Mouse (Mus musculus) gonadal fat pad, adult 2 months (tissue): ENCODE results near the gene 2310022A10Rik. TPM values are rescaled to one million over a fixed set of nuclear protein-coding genes. Genes with fewer than 3 reads are reported as not detected.

ENCODE experiments used
- DNase-seq: peaks from one replicate; pipeline ENCODE4 v3.0.0-alpha.2; 2012; ENCODE audit warnings: low read depth
- polyA plus RNA-seq: library from polyadenylated mRNA; depleted of rRNA; stranded (reverse); fragments of >200 nt; gene quantifications from 2 replicates; pipeline ENCODE4 v1.2.3, GENCODE M21; 2012; rRNA removed

The 2310022A10Rik gene
- 17.0 and 17.7 TPM in 2 replicates for polyA plus RNA-seq

- peak; percentile 76 for DNase-seq
Measured at GRCm38 (mm10) chr7:27552931-27553513, at the start of gene 2310022A10Rik, which contains the start of gene Pld3. 2310022A10Rik (plus strand) TSS chr7:27553233. Pld3 (minus strand) TSS chr7:27553218.

- DNase-seq, result no peak
Measured at GRCm38 (mm10) chr7:27506765-27507370, 46.2 kb upstream of the 2310022A10Rik start.

GRCm38 (mm10) chr7:27507711-27508647 lies 45.1 kb upstream of the 2310022A10Rik start:
- DNase-seq, result peak; percentile 78

GRCm38 (mm10) chr7:27508648-27509005 lies 44.4 kb upstream of the 2310022A10Rik start:
- no peak for DNase-seq

- no peak for DNase-seq
Measured at GRCm38 (mm10) chr7:27510809-27511208, 42.2 kb upstream of the 2310022A10Rik start.

GRCm38 (mm10) chr7:27514961-27515360 lies 38.1 kb upstream of the 2310022A10Rik start:
- no peak for DNase-seq

- DNase-seq, result no peak
Measured at GRCm38 (mm10) chr7:27518314-27518713, 34.7 kb upstream of the 2310022A10Rik start.

GRCm38 (mm10) chr7:27520104-27520503 lies 32.9 kb upstream of the 2310022A10Rik start:
- no peak for DNase-seq

- DNase-seq, result peak; percentile 70
Measured at GRCm38 (mm10) chr7:27520599-27520998, 32.4 kb upstream of the 2310022A10Rik start.

GRCm38 (mm10) chr7:27522967-27523366 lies 30.1 kb upstream of the 2310022A10Rik start, which contains the start of gene Hipk4:
Hipk4 (plus strand) TSS chr7:27523267.
- no peak for DNase-seq

- no peak for DNase-seq
Measured at GRCm38 (mm10) chr7:27523805-27524204, 29.2 kb upstream of the 2310022A10Rik start.

- no peak for DNase-seq
Measured at GRCm38 (mm10) chr7:27526039-27526827, 26.8 kb upstream of the 2310022A10Rik start.

GRCm38 (mm10) chr7:27529070-27529469 lies 24.0 kb upstream of the 2310022A10Rik start:
- DNase-seq, result no peak

GRCm38 (mm10) chr7:27530937-27531336 lies 22.1 kb upstream of the 2310022A10Rik start:
- DNase-seq, result no peak

- DNase-seq, result no peak
Measured at GRCm38 (mm10) chr7:27531707-27532106, 21.3 kb upstream of the 2310022A10Rik start.

GRCm38 (mm10) chr7:27532480-27533050 lies 20.5 kb upstream of the 2310022A10Rik start:
- no peak for DNase-seq

GRCm38 (mm10) chr7:27535386-27535785 lies 17.6 kb upstream of the 2310022A10Rik start:
- no peak for DNase-seq

GRCm38 (mm10) chr7:27536618-27537017 lies 16.4 kb upstream of the 2310022A10Rik start:
- DNase-seq, result no peak

- no peak for DNase-seq
Measured at GRCm38 (mm10) chr7:27537998-27538397, 15.0 kb upstream of the 2310022A10Rik start.

GRCm38 (mm10) chr7:27538797-27539196 lies 14.2 kb upstream of the 2310022A10Rik start:
- DNase-seq, result no peak

- no peak for DNase-seq
Measured at GRCm38 (mm10) chr7:27540521-27540920, 12.5 kb upstream of the 2310022A10Rik start.
